Mouse (Mus musculus) liver, embryonic 14.5 days (tissue): ENCODE measurements around the gene Cd3e. TPM values are rescaled to one million over a fixed set of nuclear protein-coding genes. Genes with fewer than 3 reads are reported as not detected.

Experiments
- ATAC-seq: fragments of 200-750 bp; cut with Nextera tagmentation; 2 replicates; pipeline ENCODE4 v1.8.0; 2017; ENCODE audit warnings: moderate number of reproducible peaks, mild to moderate bottlenecking, moderate library complexity; ENCODE audit not compliant: insufficient read depth
- DNase-seq, 3 experiments: peaks; one replicate each; pipeline ENCODE4 v3.0.0-alpha.2; 2012 to 2013; ENCODE audit warnings: low read depth in 3 of 3, low spot score in 3 of 3
- H3K27ac ChIP-seq: fragments of 300-500 bp; sonication (generic); 2 replicates; pipeline ENCODE4 v1.5.1; 2014; ENCODE audit warnings: moderate library complexity, mild to moderate bottlenecking, control low read depth, inconsistent platforms
- H3K27me3 ChIP-seq: fragments of 300-500 bp; sonication (generic); 2 replicates; pipeline ENCODE4 v1.6.1; 2014; ENCODE audit warnings: mild to moderate bottlenecking, low read length, moderate library complexity; ENCODE audit not compliant: control insufficient read depth, insufficient read depth
- H3K36me3 ChIP-seq: fragments of 300-500 bp; sonication (generic); replicated peaks from 2 replicates; pipeline ENCODE4 v1.6.1; 2014; ENCODE audit warnings: low read depth; ENCODE audit not compliant: control insufficient read depth, insufficient read depth
- H3K4me1 ChIP-seq, 2 experiments: fragments of 200-500 bp in 1 of 2; fragments of 300-500 bp in 1 of 2; sonication (generic) in 1 of 2; replicated peaks; 2 replicates each; pipeline ENCODE4 v1.6.1; 2012 to 2014; ENCODE audit warnings: antibody characterized with exemption in 1 of 2, inconsistent platforms in 1 of 2, low read length in 1 of 2; ENCODE audit not compliant: control insufficient read depth in 2 of 2, insufficient read depth in 2 of 2
- H3K4me2 ChIP-seq: fragments of 300-500 bp; sonication (generic); 2 replicates; pipeline ENCODE4 v1.6.1; 2014; ENCODE audit warnings: low read depth, mild to moderate bottlenecking, control low read depth, moderate library complexity
- H3K4me3 ChIP-seq, 2 experiments: fragments of 200-500 bp in 1 of 2; fragments of 300-500 bp in 1 of 2; sonication (generic) in 1 of 2; 2 replicates each; pipeline ENCODE4 v1.5.1; 2012 to 2014; ENCODE audit warnings: low read depth in 2 of 2, low read length in 2 of 2, mild to moderate bottlenecking in 2 of 2, control low read depth in 1 of 2, inconsistent platforms in 1 of 2, moderate library complexity in 1 of 2; ENCODE audit not compliant: insufficient read depth in 1 of 2
- H3K9ac ChIP-seq: fragments of 300-500 bp; sonication (generic); replicated peaks from 2 replicates; pipeline ENCODE4 v1.6.1; 2014; ENCODE audit warnings: mild to moderate bottlenecking, control low read depth, moderate library complexity
- H3K9me3 ChIP-seq: fragments of 300-500 bp; sonication (generic); 2 replicates; pipeline ENCODE4 v1.6.1; 2016; ENCODE audit warnings: low read length, mixed read lengths; ENCODE audit not compliant: control insufficient read depth
- CTCF ChIP-seq: IDR thresholded peaks from 2 replicates; pipeline ENCODE4 v1.5.1; 2016; ENCODE audit warnings: antibody characterized with exemption, low read depth, control low read depth
- EP300 ChIP-seq: IDR thresholded peaks from 2 replicates; pipeline ENCODE4 v1.6.1; 2016; ENCODE audit warnings: antibody characterized with exemption, low read depth
- WGBS: fragments of 180-500 bp; shearing (Covaris S2); extraction: QIAGEN DNeasy Blood & Tissue Kit; methylation state at CpG from one replicate; pipeline ENCODE4 v1.1.7; 2014; ENCODE audit not compliant: insufficient replicate concordance; 5-methylcytosine and 5-hydroxymethylcytosine counted together
- polyA plus RNA-seq, 2 experiments: library from polyadenylated mRNA; depleted of rRNA in 1 of 2; stranded (reverse) in 1 of 2; unstranded in 1 of 2; fragments of >200 nt; fragmentation: Nextera tagmentation in 1 of 2; extraction: Ambion mirVana in 1 of 2; gene quantifications; 2 replicates each; pipeline versions ENCODE4 v1.2.1 to v1.2.3; 2012 to 2014

Cd3e gene
- polyA plus RNA-seq, 2 experiments = not detected

GRCm38 (mm10) chr9:44996590-44996989 is 12.8 kb downstream of the Cd3e start:
- Histone ChIP-seq H3K4me2 (no peak overlapping the region), H3K9ac (no peak overlapping the region), H3K4me1 (no peaks in the 10 kb centered on the region), H3K4me3 (no peak overlapping the region), H3K36me3 (no peaks in the 10 kb centered on the region), H3K9me3 (no peaks in the 10 kb centered on the region), H3K27ac (no peak overlapping the region), H3K27me3 (no peaks in the 10 kb centered on the region)
- TF ChIP-seq CTCF (no peak), EP300 (no peak)
- ATAC-seq (no peak), DNase-seq (no peak)
- 81% methylated on average over 7 of the region's 7 CpGs for WGBS

- Histone ChIP-seq H3K4me1 (no peaks in the 10 kb centered on the region), H3K27ac (no peak overlapping the region), H3K4me2 (no peak overlapping the region), H3K9me3 (no peaks in the 10 kb centered on the region), H3K27me3 (no peaks in the 10 kb centered on the region), H3K36me3 (no peaks in the 10 kb centered on the region), H3K4me3 (no peak overlapping the region), H3K9ac (no peak overlapping the region)
- DNase-seq (no peak), ATAC-seq (no peak)
- 62% methylated on average over 4 of the region's 4 CpGs for WGBS
- no peak for TF ChIP-seq CTCF
- TF ChIP-seq EP300 = no peak
These were observed 14.5 kb downstream of the Cd3e start for GRCm38 (mm10) chr9:44994962-44995361.

- Histone ChIP-seq H3K4me3 (no peak overlapping the region), H3K27ac (no peak overlapping the region), H3K9ac (no peak overlapping the region), H3K27me3 (no peaks in the 10 kb centered on the region), H3K4me2 (no peak overlapping the region), H3K36me3 (no peaks in the 10 kb centered on the region), H3K9me3 (no peaks in the 10 kb centered on the region), H3K4me1 (no peaks in the 10 kb centered on the region)
- TF ChIP-seq CTCF = no peak
- TF ChIP-seq EP300 = no peak
- WGBS = 57% methylated on average over 2 of the region's 2 CpGs
- DNase-seq = no peak
- ATAC-seq = no peak
These were observed 16.2 kb downstream of the Cd3e start for GRCm38 (mm10) chr9:44993268-44993667.

- no peak for DNase-seq
- no peaks in the 10 kb centered on the region for H3K9me3 ChIP-seq
- no peak overlapping the region for H3K27ac ChIP-seq
- no peaks in the 10 kb centered on the region for H3K27me3 ChIP-seq
- no peak overlapping the region for H3K4me2 ChIP-seq
- no peaks in the 10 kb centered on the region for H3K36me3 ChIP-seq
- no peaks in the 10 kb centered on the region for H3K4me1 ChIP-seq
- ATAC-seq = no peak
- no peak overlapping the region for H3K9ac ChIP-seq
- H3K4me3 ChIP-seq = no peak overlapping the region
- no peak for TF ChIP-seq EP300
- TF ChIP-seq CTCF = no peak
These were observed 17.2 kb downstream of the Cd3e start for GRCm38 (mm10) chr9:44992271-44992670.

GRCm38 (mm10) chr9:44991821-44992220 is 17.6 kb downstream of the Cd3e start:
- Histone ChIP-seq H3K9ac (no peak overlapping the region), H3K27me3 (no peaks in the 10 kb centered on the region), H3K4me1 (no peaks in the 10 kb centered on the region), H3K4me3 (no peak overlapping the region), H3K4me2 (no peak overlapping the region), H3K9me3 (no peaks in the 10 kb centered on the region), H3K36me3 (no peaks in the 10 kb centered on the region), H3K27ac (no peak overlapping the region)
- WGBS = 48% methylated on average over 2 of the region's 2 CpGs
- DNase-seq (no peak), ATAC-seq (no peak)
- no peak for TF ChIP-seq CTCF

GRCm38 (mm10) chr9:44986976-44987375 is 22.5 kb downstream of the Cd3e start:
- WGBS = 35% methylated on average over 5 of the region's 5 CpGs
- Histone ChIP-seq H3K9me3 (no peaks in the 10 kb centered on the region), H3K9ac (no peak overlapping the region), H3K27me3 (no peaks in the 10 kb centered on the region), H3K27ac (no peak overlapping the region), H3K4me3 (no peak overlapping the region), H3K36me3 (no peaks in the 10 kb centered on the region), H3K4me1 (no peaks in the 10 kb centered on the region), H3K4me2 (no peak overlapping the region)
- no peak for DNase-seq
- no peak for TF ChIP-seq CTCF
- no peak for TF ChIP-seq EP300
- ATAC-seq = no peak
